Mouse (Mus musculus) forebrain, embryonic 14.5 days (tissue): ENCODE data around the gene Ubxn6. TPM values are rescaled to one million over a fixed set of nuclear protein-coding genes. Genes with fewer than 3 reads are reported as not detected.
A peak's percentile ranks its signal among the peaks of the same experiment; 100 is the strongest.
"Not testable (repeated sequence)": the region's sequence is repeated elsewhere in the genome, so short reads cannot be mapped to it uniquely, and the experiment has no call there.

ENCODE experiments used
- ATAC-seq: fragments of 200-750 bp; cut with Nextera tagmentation; 2 replicates; pipeline ENCODE4 v1.8.0; 2017; ENCODE audit warnings: mild to moderate bottlenecking, moderate library complexity
- DNase-seq: peaks from one replicate; pipeline ENCODE4 v3.0.0-alpha.2; 2015; ENCODE audit warnings: low spot score
- H3K27ac ChIP-seq: fragments of 300-500 bp; sonication (generic); 2 replicates; pipeline ENCODE4 v1.5.1; 2014; ENCODE audit warnings: low read depth, mild to moderate bottlenecking, control low read depth, low read length, moderate library complexity
- H3K27me3 ChIP-seq: fragments of 300-500 bp; sonication (generic); replicated peaks from 2 replicates; pipeline ENCODE4 v1.6.1; 2014; ENCODE audit warnings: low read length, control low read depth, mixed read lengths; ENCODE audit not compliant: control insufficient read depth, insufficient read depth
- H3K36me3 ChIP-seq: fragments of 300-500 bp; sonication (generic); 2 replicates; pipeline ENCODE4 v1.6.1; 2014; ENCODE audit warnings: low read length, control low read depth; ENCODE audit not compliant: control insufficient read depth, insufficient read depth
- H3K4me1 ChIP-seq: fragments of 300-500 bp; sonication (generic); 2 replicates; pipeline ENCODE4 v1.6.1; 2014; ENCODE audit warnings: antibody characterized with exemption, low read length, control low read depth; ENCODE audit not compliant: control insufficient read depth, insufficient read depth
- H3K4me2 ChIP-seq: fragments of 300-500 bp; sonication (generic); 2 replicates; pipeline ENCODE4 v1.6.1; 2014; ENCODE audit warnings: mild to moderate bottlenecking, control low read depth, low read length
- H3K4me3 ChIP-seq: fragments of 300-500 bp; sonication (generic); 2 replicates; pipeline ENCODE4 v1.5.1; 2014; ENCODE audit warnings: low read depth, low read length, control low read depth
- H3K9ac ChIP-seq: fragments of 300-500 bp; sonication (generic); 2 replicates; pipeline ENCODE4 v1.6.1; 2014; ENCODE audit warnings: mild to moderate bottlenecking, low read length, control low read depth, moderate library complexity
- H3K9me3 ChIP-seq: fragments of 300-500 bp; sonication (generic); replicated peaks from 2 replicates; pipeline ENCODE4 v1.6.1; 2016; ENCODE audit warnings: low read length, control low read depth, mixed read lengths; ENCODE audit not compliant: control insufficient read depth
- WGBS: fragments of 180-500 bp; shearing (Covaris S2); extraction: QIAGEN DNeasy Blood & Tissue Kit; methylation state at CpG from one replicate; pipeline ENCODE4 v1.1.7; 2014; 5-methylcytosine and 5-hydroxymethylcytosine counted together
- polyA plus RNA-seq: library from polyadenylated mRNA; unstranded; fragments of >200 nt; fragmentation: Nextera tagmentation; extraction: Ambion mirVana; gene quantifications from 2 replicates; pipeline ENCODE4 v1.2.1, GENCODE M21; 2014

The Ubxn6 gene
- polyA plus RNA-seq, 1 experiment from 2014 or later, result 68.8 TPM

GRCm38 (mm10) chr17:56092312-56092711 is 17.5 kb upstream of the Ubxn6 start:
- H3K4me3 ChIP-seq, result no peak overlapping the region

DNA sequence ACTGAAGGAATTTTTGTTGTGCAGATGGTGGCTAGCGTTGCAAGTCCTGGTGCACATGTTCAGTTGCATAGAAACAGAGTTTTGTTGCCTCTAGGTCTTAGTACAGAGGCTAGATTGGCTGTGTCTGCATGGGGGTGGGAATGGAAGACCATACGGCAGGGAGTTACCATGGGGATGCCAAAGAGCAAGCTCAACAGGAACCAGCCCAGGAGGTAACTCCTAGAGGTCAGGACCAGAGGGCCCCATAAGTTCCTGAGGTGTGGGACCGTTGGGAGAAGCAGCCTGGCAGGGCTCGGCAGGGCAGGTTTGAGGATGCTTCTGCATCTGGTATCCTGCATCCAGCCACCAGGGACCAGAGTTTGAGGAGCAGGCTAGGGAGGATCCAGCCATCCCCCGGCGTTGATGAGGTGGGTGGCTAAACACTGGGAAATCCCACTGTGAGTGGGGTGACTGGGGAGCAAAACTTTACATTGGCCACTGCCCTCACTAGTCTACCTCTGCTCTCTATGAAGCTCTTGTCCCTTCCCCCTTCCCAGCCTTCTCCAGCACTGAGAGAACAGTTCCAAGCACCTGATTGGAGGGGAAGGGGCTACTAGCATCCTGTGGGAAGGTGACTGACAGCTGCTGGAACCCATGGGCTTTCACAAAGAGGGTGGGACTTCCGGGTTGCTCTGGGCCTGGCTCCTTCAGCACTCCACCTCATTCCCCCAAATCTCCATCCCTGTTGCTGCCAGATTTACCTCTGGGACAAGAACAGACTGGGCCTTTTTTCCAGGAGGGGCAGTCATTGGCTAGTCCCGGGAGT is 6.2 kb upstream of the Ubxn6 start:
- DNase-seq, result peak; percentile 93
- peak overlapping the region; percentile 99 for H3K4me2 ChIP-seq
- ATAC-seq, result peak; percentile 56
- H3K27me3 ChIP-seq, result no peaks in the 10 kb centered on the region
- H3K9ac ChIP-seq, result peak overlapping the region; percentile 89
- peaks cover 16% of the 10 kb centered on the region for H3K4me1 ChIP-seq
- peak overlapping the region; percentile 89 for H3K4me3 ChIP-seq
- 4% methylated on average over 8 of the region's 8 CpGs for WGBS
- H3K27ac ChIP-seq, result peak overlapping the region; percentile 39; the same call in 1 of the 2 replicates
- H3K36me3 ChIP-seq, result peaks cover 28% of the 10 kb centered on the region
- no peaks in the 10 kb centered on the region for H3K9me3 ChIP-seq

More at GRCm38 (mm10) chr17:56092312-56092711, 17.5 kb upstream of the Ubxn6 start:
- 88% methylated on average over 1 of the region's 1 CpGs for WGBS
- no peak overlapping the region for H3K9ac ChIP-seq
- no peak for DNase-seq
- H3K4me1 ChIP-seq, result no peaks in the 10 kb centered on the region
- H3K4me2 ChIP-seq, result no peak overlapping the region
- peaks cover 61% of the 10 kb centered on the region for H3K36me3 ChIP-seq
- H3K27ac ChIP-seq, result no peak overlapping the region
- no peaks in the 10 kb centered on the region for H3K27me3 ChIP-seq
- H3K9me3 ChIP-seq, result no peaks in the 10 kb centered on the region
- ATAC-seq, result no peak

DNA sequence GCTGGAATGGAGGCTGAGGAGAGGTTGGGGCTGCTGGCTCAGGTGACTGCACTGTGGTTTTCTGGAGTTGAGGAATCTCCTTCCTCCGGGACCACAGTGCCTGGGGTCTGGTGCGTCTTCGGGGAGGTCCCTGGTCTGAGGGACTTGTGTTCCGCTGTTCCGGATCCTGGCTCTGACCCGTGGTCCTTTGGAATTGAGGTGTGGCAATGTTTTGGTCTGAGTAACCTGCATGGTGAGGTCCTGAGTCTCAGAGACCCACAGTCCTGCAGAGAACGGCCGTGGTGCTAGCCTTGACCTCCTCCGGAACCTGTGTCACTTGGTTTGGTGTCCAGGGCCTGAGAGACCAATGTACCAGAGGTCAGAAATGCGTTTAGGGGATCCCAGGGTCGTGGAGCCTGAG is 5.1 kb upstream of the Ubxn6 start:
- 2% methylated on average over 11 of the region's 11 CpGs for WGBS
- peaks cover 23% of the 10 kb centered on the region for H3K36me3 ChIP-seq
- DNase-seq (peak; percentile 8), ATAC-seq (no peak)
- peak overlapping the region; percentile 89 for H3K9ac ChIP-seq
- peak overlapping the region; percentile 89 for H3K4me3 ChIP-seq
- H3K4me1 ChIP-seq, result peaks cover 19% of the 10 kb centered on the region
- no peaks in the 10 kb centered on the region for H3K27me3 ChIP-seq
- H3K27ac ChIP-seq, result 0 out of 2 replicates have a peak overlapping the region, but pooled peaks have one; percentile 21
- H3K9me3 ChIP-seq, result no peaks in the 10 kb centered on the region
- peak overlapping the region; percentile 99 for H3K4me2 ChIP-seq

GRCm38 (mm10) chr17:56078880-56079795 is 4.3 kb upstream of the Ubxn6 start, which contains the start of gene Hdgfl2:
TSS of gene Hdgfl2 (plus strand) at chr17:56079634.
- H3K9me3 ChIP-seq, result no peaks in the 10 kb centered on the region
- H3K4me3 ChIP-seq, result peak within 1 kb of the TSS; percentile 89
- DNase-seq (peak; percentile 100), ATAC-seq (peak; percentile 91)
- H3K9ac ChIP-seq, result peak within 1 kb of the TSS; percentile 89
- H3K36me3 ChIP-seq, result peaks cover 18% of the 10 kb centered on the region
- H3K4me2 ChIP-seq, result peak within 1 kb of the TSS; percentile 99
- 0 out of 2 replicates have a peak within 1 kb of the TSS, but pooled peaks have one; percentile 21 for H3K27ac ChIP-seq
- under 1% methylated on average over 61 of the region's 61 CpGs for WGBS
- H3K27me3 ChIP-seq, result no peaks in the 10 kb centered on the region
- H3K4me1 ChIP-seq, result peaks cover 22% of the 10 kb centered on the region

- not testable (repeated sequence) for DNase-seq, H3K27ac ChIP-seq
Observed at GRCm38 (mm10) chr17:56078361-56078760, 3.5 kb upstream of the Ubxn6 start.

GRCm38 (mm10) chr17:56077523-56077922 is 2.7 kb upstream of the Ubxn6 start:
- no peaks in the 10 kb centered on the region for H3K9me3 ChIP-seq
- H3K27ac ChIP-seq, result no peak overlapping the region
- H3K4me1 ChIP-seq, result peaks cover 27% of the 10 kb centered on the region
- H3K27me3 ChIP-seq, result no peaks in the 10 kb centered on the region
- H3K36me3 ChIP-seq, result peaks cover 13% of the 10 kb centered on the region
- H3K4me3 ChIP-seq, result no peak overlapping the region
- DNase-seq, result no peak
- H3K9ac ChIP-seq, result no peak overlapping the region
- H3K4me2 ChIP-seq, result no peak overlapping the region
- ATAC-seq, result no peak
- 94% methylated on average over 5 of the region's 5 CpGs for WGBS

More at GRCm38 (mm10) chr17:56078361-56078760, 3.5 kb upstream of the Ubxn6 start:
- Histone ChIP-seq H3K36me3 (peaks cover 13% of the 10 kb centered on the region), H3K4me2 (peak overlapping the region; percentile 37), H3K4me3 (peak overlapping the region; percentile 89; the same call in 1 of the 2 replicates), H3K4me1 (peaks cover 27% of the 10 kb centered on the region)
- H3K27me3 ChIP-seq, H3K9ac ChIP-seq, ATAC-seq, H3K9me3 ChIP-seq: not testable (repeated sequence)
- WGBS, result 67% methylated on average over 9 of the region's 9 CpGs

- Histone ChIP-seq H3K4me2 (peak overlapping the region; percentile 70), H3K27ac (peak overlapping the region; percentile 76), H3K9ac (peak overlapping the region; percentile 72), H3K27me3 (no peaks in the 10 kb centered on the region), H3K9me3 (no peaks in the 10 kb centered on the region), H3K4me1 (peaks cover 11% of the 10 kb centered on the region), H3K36me3 (peaks cover 41% of the 10 kb centered on the region), H3K4me3 (peak overlapping the region; percentile 47)
- ATAC-seq (peak; percentile 4), DNase-seq (peak; percentile 71)
- 11% methylated on average over 22 of the region's 22 CpGs for WGBS
Observed at GRCm38 (mm10) chr17:56074097-56074826, 566 bp downstream of the Ubxn6 start.

DNA sequence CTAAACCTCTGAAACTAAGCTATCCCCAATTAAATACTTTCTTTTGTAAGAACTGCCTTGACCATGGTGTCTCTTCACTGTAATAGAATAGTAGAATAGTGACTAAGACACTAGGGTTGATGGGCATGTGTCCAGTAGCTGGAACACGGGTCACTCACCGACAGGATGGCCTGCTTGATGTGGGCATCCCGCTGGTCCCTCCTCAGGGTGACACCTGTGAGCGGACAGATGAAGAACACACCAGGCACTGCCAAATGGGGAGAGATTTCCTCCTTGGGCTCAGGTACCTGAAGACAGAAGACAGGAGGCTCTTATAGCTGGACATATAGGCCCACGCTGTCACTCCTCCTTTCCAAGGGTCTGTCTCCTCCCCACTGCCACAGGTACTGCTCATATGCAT is 2.6 kb downstream of the Ubxn6 start:
- peaks cover 11% of the 10 kb centered on the region for H3K4me1 ChIP-seq
- no peaks in the 10 kb centered on the region for H3K9me3 ChIP-seq
- no peak overlapping the region for H3K27ac ChIP-seq
- no peak overlapping the region for H3K4me3 ChIP-seq
- ATAC-seq (no peak), DNase-seq (no peak)
- no peaks in the 10 kb centered on the region for H3K27me3 ChIP-seq
- WGBS, result 94% methylated on average over 5 of the region's 5 CpGs
- H3K4me2 ChIP-seq, result no peak overlapping the region
- peaks cover 61% of the 10 kb centered on the region for H3K36me3 ChIP-seq
- no peak overlapping the region for H3K9ac ChIP-seq
